Mouse (Mus musculus) forelimb bud, embryonic 11.5 days (tissue): ENCODE measurements around the gene BC052040.

ENCODE experiments used
- DNase-seq: peaks from one replicate; pipeline ENCODE4 v3.0.0-alpha.2; 2012; ENCODE audit warnings: low read depth, low spot score

The BC052040 gene

DNA sequence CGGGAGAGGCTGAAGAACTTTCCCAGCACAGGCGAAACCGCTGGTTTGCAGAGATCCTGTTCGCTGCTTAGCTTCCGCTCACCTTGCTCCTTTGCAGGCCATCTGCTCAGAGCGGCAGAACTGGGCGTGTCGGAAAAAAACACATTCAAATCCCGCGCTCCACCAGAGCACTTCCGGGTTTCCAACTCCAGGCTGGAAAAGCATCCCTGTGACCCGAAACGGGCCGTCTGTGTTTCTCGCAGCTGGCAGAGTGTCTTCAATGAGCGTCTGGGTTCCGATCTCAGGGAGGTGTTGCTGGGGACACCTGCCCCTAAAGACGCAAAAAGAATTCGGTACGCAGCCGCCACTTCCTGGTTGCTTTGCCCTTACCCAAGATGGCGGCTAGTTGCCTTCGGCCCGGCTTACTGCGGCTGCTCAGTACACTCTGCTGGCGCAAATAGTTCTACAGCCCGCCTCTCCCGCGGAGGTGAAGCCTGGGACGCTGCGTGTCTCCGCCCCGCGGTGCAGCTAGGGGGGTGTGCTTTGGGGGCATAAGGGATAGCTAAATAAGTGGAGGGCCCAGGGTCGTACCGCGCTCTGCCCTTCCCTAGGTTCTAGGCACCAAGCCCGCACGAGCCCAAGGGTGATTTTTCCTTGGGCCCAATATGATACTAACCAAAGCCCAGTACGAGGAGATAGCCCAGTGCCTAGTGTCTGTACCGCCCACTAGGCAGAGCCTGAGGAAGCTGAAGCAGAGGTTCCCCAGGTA, at the start of gene BC052040:
TSS of gene BC052040 (plus strand) at position 476 of the 748 bp plus-strand sequence.
- DNase-seq = peak; percentile 87

DNA sequence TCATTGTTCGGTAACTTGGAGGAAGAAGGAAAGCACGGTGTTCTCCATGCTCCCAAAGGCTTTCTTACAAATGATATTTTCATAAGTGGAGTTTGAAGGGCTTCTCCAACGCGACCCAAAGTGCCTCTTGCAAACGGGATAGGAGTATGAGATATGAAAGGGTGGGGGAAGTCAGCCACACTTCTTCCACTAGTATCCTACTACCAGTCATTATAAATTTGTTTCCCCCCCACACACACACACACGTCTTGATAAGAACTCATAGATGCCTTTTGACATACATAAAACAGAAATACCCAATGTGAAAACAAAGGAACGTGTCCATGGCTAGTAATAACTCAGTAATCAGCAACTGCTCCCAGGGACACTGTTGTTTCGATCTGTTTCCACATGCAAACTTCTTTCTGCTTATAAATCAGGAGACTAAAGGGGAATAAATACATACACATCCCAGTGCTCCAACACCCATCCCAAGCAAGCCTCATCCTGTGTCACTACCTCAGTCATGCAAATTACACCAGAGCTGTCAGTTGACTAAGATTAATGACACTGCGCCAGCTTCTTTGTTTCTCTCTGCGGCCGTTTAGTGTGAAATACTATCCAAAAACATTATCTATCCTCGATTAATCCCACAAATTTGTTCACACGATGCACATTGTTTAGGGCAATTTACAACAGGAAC, 43.4 kb upstream of the BC052040 start:
- peak; percentile 14 for DNase-seq

DNA sequence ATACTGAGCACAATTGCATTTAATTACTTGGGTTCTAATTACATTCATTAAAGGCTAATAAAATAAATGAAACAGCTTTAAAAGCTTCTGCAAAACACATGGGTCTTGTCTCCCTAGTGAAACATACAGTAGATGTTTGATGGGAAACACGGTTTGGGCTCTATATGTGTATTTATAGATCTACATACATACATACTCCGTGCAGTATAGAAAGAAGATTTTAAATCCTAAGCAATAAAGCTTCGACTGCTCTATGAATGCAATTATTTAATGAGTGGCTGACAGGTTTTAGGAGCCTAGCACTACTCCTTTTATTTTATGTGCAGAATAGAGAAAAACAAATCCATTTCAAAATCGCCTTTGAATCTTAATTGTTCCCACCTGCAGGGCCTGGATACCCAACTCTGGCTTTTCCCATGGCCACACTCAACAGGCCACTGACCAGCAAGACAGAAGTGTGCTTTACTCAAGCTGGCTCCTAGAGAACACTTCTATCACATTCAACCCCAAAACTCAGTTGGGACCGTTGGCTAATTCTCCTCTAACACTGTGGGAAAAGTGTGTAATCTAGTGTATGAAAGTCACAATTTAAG, 42.7 kb upstream of the BC052040 start:
- peak; percentile 14 for DNase-seq

- DNase-seq = no peak
These were observed 41.8 kb upstream of the BC052040 start for GRCm38 (mm10) chr2:115539731-115540130.

- peak; percentile 44 for DNase-seq
These were observed 39.0 kb upstream of the BC052040 start for GRCm38 (mm10) chr2:115542401-115543123.

- no peak for DNase-seq
These were observed 38.3 kb upstream of the BC052040 start for GRCm38 (mm10) chr2:115543212-115543611.

GRCm38 (mm10) chr2:115551901-115552300, 29.6 kb upstream of the BC052040 start:
- no peak for DNase-seq

GRCm38 (mm10) chr2:115562155-115562827, 19.2 kb upstream of the BC052040 start:
- DNase-seq = no peak

GRCm38 (mm10) chr2:115563436-115564093, 18.0 kb upstream of the BC052040 start:
- no peak for DNase-seq

DNA sequence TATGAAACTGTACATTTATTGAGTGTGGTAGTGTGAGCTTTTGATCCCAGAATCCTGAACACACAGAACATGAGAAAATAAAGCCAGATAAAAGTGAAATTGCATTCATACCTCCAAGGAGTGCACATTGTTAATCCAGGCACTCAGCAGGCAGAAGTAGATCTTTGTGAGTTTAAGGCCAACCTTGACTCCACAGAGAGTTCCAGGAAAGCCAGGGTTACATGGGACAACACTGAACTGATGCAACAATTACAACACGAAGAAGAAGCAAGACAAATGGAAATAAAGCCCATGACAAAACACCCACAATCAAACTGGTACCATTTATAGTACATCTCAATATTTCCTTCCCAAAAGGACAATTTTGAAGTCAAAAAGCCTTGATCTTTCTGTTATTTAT, 9.5 kb upstream of the BC052040 start:
- DNase-seq = no peak

DNA sequence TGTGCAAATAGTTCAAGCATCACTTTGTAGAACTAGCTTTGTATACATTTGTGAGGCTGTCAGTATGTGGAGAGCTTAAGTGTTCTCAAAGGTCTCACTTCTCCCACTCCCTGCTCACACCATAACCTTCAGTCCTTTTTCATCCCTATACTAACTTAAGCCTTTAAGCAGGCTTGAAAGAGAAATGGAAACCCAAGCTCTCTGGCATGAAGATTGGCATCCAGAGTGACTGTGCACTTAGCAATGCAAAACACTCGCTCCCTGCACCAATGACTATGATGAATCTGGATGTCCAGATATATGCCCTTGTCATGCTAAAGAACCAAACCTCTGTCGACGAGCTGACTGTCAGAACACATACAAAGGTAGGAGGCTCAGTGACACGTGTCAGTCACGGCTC, 6.7 kb upstream of the BC052040 start:
- DNase-seq = no peak

DNA sequence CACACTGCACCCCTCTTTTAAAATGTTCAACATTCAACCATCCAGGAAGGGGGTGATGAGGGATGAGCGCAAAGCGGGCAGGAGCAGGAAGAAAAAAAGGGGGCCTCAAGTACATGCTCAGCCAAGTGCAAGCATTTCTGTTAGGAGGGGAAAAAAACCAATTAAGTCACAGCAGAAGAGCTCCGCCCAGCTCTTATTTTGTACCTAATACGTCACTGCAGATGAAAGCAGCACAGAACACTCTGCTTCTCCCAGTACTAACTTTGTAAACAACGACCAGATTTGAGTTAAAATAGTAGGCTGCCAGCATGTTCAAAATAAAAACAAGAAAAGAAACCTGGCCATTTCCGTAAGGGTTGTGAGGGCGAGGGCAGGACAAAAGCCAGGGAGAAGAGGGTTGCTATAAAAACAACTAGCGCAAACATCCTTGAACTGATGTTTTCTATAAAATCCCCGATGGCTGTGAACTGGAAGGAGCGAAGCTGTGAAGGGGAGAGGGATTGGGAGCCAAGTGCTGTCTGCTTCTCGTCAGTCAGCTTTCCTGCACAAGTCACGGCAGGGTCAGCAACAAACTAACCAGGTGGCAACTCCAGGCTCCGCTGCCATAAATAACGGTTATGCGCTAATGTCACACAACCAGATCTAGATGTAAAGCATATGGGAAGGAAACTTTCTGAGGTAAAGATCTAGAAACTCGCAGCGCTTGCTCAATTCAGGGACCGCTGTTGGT, 2.2 kb upstream of the BC052040 start:
- peak; percentile 90 for DNase-seq

DNA sequence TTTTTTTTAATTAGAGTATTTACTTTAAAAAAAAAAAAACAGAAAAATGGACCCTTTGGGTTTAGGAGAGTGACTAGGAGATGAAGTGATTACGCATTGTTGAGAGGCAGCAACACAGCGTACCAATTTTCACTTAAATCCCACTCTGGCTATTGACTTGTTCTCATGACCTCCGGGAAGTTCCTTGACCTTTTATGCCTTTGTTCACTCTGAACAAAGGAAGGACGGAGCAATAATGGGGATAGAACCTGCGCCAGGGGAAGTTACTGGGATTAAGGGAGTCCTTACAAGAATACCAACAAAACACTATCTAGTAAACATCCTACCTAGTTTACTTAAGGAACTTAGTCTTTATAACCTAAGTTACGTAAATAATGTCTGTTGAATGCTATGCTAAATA, 1.5 kb upstream of the BC052040 start:
- no peak for DNase-seq

DNA sequence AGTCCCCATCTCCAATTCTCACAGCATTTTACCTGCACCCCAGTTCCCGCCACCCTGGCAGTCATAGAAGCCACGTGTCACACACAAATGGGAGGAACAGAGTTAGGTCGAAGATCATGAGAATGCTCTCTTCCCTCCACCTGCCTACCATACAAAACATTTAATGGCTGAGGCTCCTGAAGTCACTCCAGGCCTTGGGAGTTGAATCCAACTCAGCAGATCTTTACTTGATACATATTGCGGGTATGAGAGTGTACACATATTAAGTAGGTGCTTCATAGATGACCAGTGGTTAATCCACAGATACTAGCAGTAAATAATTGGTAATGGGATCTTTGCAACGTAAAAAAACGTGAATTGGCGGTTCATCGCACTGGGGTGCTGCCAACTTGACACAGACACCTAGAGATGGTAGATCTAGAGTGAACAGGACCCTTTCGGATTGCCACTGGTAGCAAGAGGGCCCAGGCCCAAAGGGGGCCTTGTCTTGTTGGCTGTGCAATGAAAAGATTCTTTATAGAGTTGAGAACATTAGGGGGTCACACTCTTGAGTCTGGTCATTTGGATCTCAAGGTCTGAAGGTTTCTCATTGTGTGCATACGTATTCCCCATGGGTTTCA, 583 bp downstream of the BC052040 start:
- no peak for DNase-seq

GRCm38 (mm10) chr2:115583776-115584175, 2.3 kb downstream of the BC052040 start:
- DNase-seq = no peak

GRCm38 (mm10) chr2:115590602-115591001, 9.1 kb downstream of the BC052040 start:
- no peak for DNase-seq

- DNase-seq = no peak
These were observed 11.2 kb downstream of the BC052040 start for GRCm38 (mm10) chr2:115592651-115593119.

DNA sequence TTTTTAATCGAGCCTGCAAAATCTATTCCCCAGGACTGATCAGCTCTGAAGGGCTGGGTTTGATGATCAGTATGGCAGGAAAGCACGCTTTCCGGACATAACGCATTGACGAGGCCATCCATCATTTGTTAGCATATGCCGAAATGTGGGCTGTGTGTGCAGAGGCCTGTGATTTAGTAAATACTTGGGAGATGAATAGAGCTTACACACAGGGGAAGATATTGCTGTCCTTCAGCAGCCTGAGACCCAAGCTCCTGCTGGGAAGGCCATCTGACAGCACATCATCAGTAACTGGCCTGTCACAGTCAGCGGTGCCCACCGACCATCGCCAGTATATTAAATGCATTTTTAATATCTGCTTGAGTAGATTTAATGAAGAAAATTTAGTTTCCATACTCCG, 15.5 kb downstream of the BC052040 start:
- DNase-seq = no peak

DNA sequence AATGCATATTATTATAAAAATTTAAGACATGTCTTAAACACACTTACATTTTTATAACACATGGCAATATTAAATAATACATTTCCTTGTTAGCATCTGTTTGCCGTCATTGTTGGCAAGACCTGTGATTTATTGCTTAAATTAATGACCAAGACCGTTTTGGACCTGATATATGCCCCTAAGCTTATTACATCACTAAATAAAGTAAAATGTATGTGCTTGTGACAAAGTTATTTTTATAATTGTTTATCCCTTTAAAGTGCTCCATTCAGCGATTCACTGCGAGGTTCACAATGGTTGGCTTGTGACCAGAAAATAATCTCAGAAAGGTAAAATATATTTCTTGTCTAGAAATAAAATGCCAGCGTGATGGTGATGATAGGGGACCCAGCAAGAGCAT, 16.8 kb downstream of the BC052040 start:
- DNase-seq = peak; percentile 56

DNA sequence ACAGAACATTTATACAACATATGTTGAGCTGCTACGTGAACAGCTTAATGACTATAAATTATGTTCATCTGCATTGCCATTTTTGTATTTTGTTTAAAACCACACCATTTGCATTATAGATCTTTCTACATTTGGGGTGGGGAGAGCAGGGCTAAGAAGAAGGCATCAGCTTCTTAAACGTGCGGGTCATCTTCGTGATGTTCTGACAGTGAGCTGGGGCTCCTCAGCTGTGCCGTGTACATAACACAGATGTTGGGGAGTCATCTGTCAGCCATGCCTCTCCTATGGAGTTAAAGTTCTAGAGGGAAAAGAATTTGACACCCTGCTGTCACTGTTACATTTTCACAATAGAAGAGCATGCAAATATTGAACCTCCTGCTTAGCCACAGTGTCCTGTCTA, 19.2 kb downstream of the BC052040 start:
- DNase-seq = no peak
